Mouse (Mus musculus) liver, adult 2 months (tissue): ENCODE data around the gene Idh2.

ENCODE experiments used
- CTCF ChIP-seq: fragments of 200-500 bp; IDR thresholded peaks from 2 replicates; pipeline ENCODE4 v1.5.1; 2011; ENCODE audit warnings: low read depth, low read length, control low read depth
- POLR2A ChIP-seq: fragments of 200-500 bp; IDR thresholded peaks from 2 replicates; pipeline ENCODE4 v1.6.1; 2011; ENCODE audit warnings: low read length, control low read depth; ENCODE audit not compliant: insufficient read depth; ENCODE audit errors: extremely low read depth

- no peak for TF ChIP-seq POLR2A
- TF ChIP-seq CTCF = no peak
These were observed 38.1 kb downstream of the Idh2 start for GRCm38 (mm10) chr7:80076961-80077716.
